Mouse (Mus musculus) embryonic facial prominence, embryonic 10.5 days (tissue): ENCODE data around the gene Nfe2l2. TPM values are rescaled to one million over a fixed set of nuclear protein-coding genes. Genes with fewer than 3 reads are reported as not detected.
"Not testable (repeated sequence)": the region's sequence is repeated elsewhere in the genome, so short reads cannot be mapped to it uniquely, and the experiment has no call there.

ENCODE experiments used
- DNase-seq: peaks from one replicate; pipeline ENCODE4 v3.0.0-alpha.2; 2017; ENCODE audit warnings: low spot score
- H3K27ac ChIP-seq: fragments of 300-500 bp; sonication (generic); replicated peaks from 2 replicates; pipeline ENCODE4 v1.5.1; 2016; ENCODE audit warnings: mild to moderate bottlenecking
- H3K27me3 ChIP-seq: fragments of 300-500 bp; sonication (generic); replicated peaks from 2 replicates; pipeline ENCODE4 v1.6.1; 2016; ENCODE audit warnings: low read depth, mild to moderate bottlenecking; ENCODE audit not compliant: poor library complexity, severe bottlenecking
- H3K36me3 ChIP-seq: fragments of 300-500 bp; sonication (generic); replicated peaks from 2 replicates; pipeline ENCODE4 v1.6.1; 2016; ENCODE audit warnings: mild to moderate bottlenecking, moderate library complexity
- H3K4me1 ChIP-seq: fragments of 300-500 bp; sonication (generic); 2 replicates; pipeline ENCODE4 v1.6.1; 2016
- H3K4me3 ChIP-seq: fragments of 300-500 bp; sonication (generic); 2 replicates; pipeline ENCODE4 v1.5.1; 2016; ENCODE audit warnings: mild to moderate bottlenecking, moderate library complexity
- H3K9me3 ChIP-seq: fragments of 300-500 bp; sonication (generic); 2 replicates; pipeline ENCODE4 v1.6.1; 2016; ENCODE audit warnings: mild to moderate bottlenecking
- WGBS: fragments of 180-500 bp; shearing (Covaris S2); methylation state at CpG from one replicate; pipeline ENCODE4 v1.1.7; 2016; 5-methylcytosine and 5-hydroxymethylcytosine counted together
- polyA plus RNA-seq: library from polyadenylated mRNA; unstranded; fragments of >200 nt; fragmentation: Nextera tagmentation; extraction: Ambion mirVana; gene quantifications from 2 replicates; pipeline ENCODE4 v1.2.1, GENCODE M21; 2016

The Nfe2l2 gene
- polyA plus RNA-seq, 1 experiment from 2014 or later: 33.7 TPM

- peaks cover 4% of the 10 kb centered on the region; the same call in 1 of the 2 replicates for H3K36me3 ChIP-seq
- no peak for DNase-seq
- WGBS: 31% methylated on average over 19 of the region's 19 CpGs
- H3K4me3 ChIP-seq: peak overlapping the region; percentile 83
- H3K27ac ChIP-seq: peak overlapping the region; percentile 98
- no peaks in the 10 kb centered on the region for H3K9me3 ChIP-seq
- H3K4me1 ChIP-seq: peaks cover 49% of the 10 kb centered on the region
- H3K27me3 ChIP-seq: no peaks in the 10 kb centered on the region
Observed at GRCm38 (mm10) chr2:75705162-75705752, 816 bp upstream of the Nfe2l2 start.

- H3K9me3 ChIP-seq: no peaks in the 10 kb centered on the region
- WGBS: under 1% methylated on average over 62 of the region's 62 CpGs
- H3K4me3 ChIP-seq: peak overlapping the region; percentile 83
- H3K4me1 ChIP-seq: peaks cover 60% of the 10 kb centered on the region
- peak overlapping the region; percentile 98 for H3K27ac ChIP-seq
- peak; percentile 93 for DNase-seq
- H3K36me3 ChIP-seq: no peaks in the 10 kb centered on the region
- H3K27me3 ChIP-seq: no peaks in the 10 kb centered on the region
Observed at GRCm38 (mm10) chr2:75703375-75704181, 863 bp downstream of the Nfe2l2 start.

- Histone ChIP-seq H3K4me3 (peak overlapping the region; percentile 83), H3K4me1 (peaks cover 65% of the 10 kb centered on the region), H3K27me3 (no peaks in the 10 kb centered on the region), H3K36me3 (no peaks in the 10 kb centered on the region), H3K27ac (peak overlapping the region; percentile 98), H3K9me3 (no peaks in the 10 kb centered on the region)
- WGBS: 33% methylated on average over 5 of the region's 5 CpGs
- DNase-seq: no peak
Observed at GRCm38 (mm10) chr2:75702588-75702976, 1.9 kb downstream of the Nfe2l2 start.

- H3K36me3 ChIP-seq: no peaks in the 10 kb centered on the region
- H3K4me1 ChIP-seq: peaks cover 69% of the 10 kb centered on the region
- DNase-seq: no peak
- H3K9me3 ChIP-seq: no peaks in the 10 kb centered on the region
- H3K27me3 ChIP-seq: no peaks in the 10 kb centered on the region
- H3K27ac ChIP-seq: peak overlapping the region; percentile 98
- H3K4me3 ChIP-seq: peak overlapping the region; percentile 83
- 86% methylated on average over 9 of the region's 9 CpGs for WGBS
Observed at GRCm38 (mm10) chr2:75701822-75702587, 2.4 kb downstream of the Nfe2l2 start.

- H3K36me3 ChIP-seq: no peaks in the 10 kb centered on the region
- no peaks in the 10 kb centered on the region for H3K27me3 ChIP-seq
- H3K9me3 ChIP-seq: no peaks in the 10 kb centered on the region
- H3K4me1 ChIP-seq: peaks cover 72% of the 10 kb centered on the region
- no peak overlapping the region for H3K27ac ChIP-seq
- no peak overlapping the region; the same call in 1 of the 2 replicates for H3K4me3 ChIP-seq
- 72% methylated on average over 3 of the region's 3 CpGs for WGBS
- DNase-seq: no peak
Observed at GRCm38 (mm10) chr2:75701207-75701606, 3.2 kb downstream of the Nfe2l2 start.

- no peaks in the 10 kb centered on the region for H3K9me3 ChIP-seq
- peaks cover 79% of the 10 kb centered on the region for H3K4me1 ChIP-seq
- no peak overlapping the region for H3K4me3 ChIP-seq
- WGBS: 90% methylated on average over 3 of the region's 3 CpGs
- H3K36me3 ChIP-seq: peaks cover 3% of the 10 kb centered on the region; the same call in 1 of the 2 replicates
- H3K27ac ChIP-seq: no peak overlapping the region
- no peak for DNase-seq
- no peaks in the 10 kb centered on the region for H3K27me3 ChIP-seq
Observed at GRCm38 (mm10) chr2:75700543-75700942, 3.9 kb downstream of the Nfe2l2 start.

GRCm38 (mm10) chr2:75698874-75699273 lies 5.6 kb downstream of the Nfe2l2 start:
- 89% methylated on average over 3 of the region's 3 CpGs for WGBS
- Histone ChIP-seq H3K27ac (no peak overlapping the region), H3K27me3 (no peaks in the 10 kb centered on the region), H3K4me1 (peaks cover 65% of the 10 kb centered on the region), H3K9me3 (no peaks in the 10 kb centered on the region), H3K4me3 (no peak overlapping the region), H3K36me3 (peaks cover 8% of the 10 kb centered on the region; the same call in 1 of the 2 replicates)
- no peak for DNase-seq

- Histone ChIP-seq H3K4me3 (no peak overlapping the region), H3K9me3 (no peaks in the 10 kb centered on the region), H3K27me3 (no peaks in the 10 kb centered on the region), H3K27ac (no peak overlapping the region), H3K4me1 (peaks cover 67% of the 10 kb centered on the region), H3K36me3 (peaks cover 8% of the 10 kb centered on the region; the same call in 1 of the 2 replicates)
- no peak for DNase-seq
- WGBS: 34% methylated on average over 4 of the region's 4 CpGs
Observed at GRCm38 (mm10) chr2:75698007-75698406, 6.4 kb downstream of the Nfe2l2 start.

GRCm38 (mm10) chr2:75697222-75697621 lies 7.2 kb downstream of the Nfe2l2 start:
- Histone ChIP-seq H3K4me1 (peaks cover 66% of the 10 kb centered on the region), H3K9me3 (no peaks in the 10 kb centered on the region), H3K27ac (no peak overlapping the region), H3K4me3 (no peak overlapping the region), H3K27me3 (no peaks in the 10 kb centered on the region), H3K36me3 (peaks cover 8% of the 10 kb centered on the region; the same call in 1 of the 2 replicates)
- no peak for DNase-seq
- 91% methylated on average over 3 of the region's 3 CpGs for WGBS

- Histone ChIP-seq H3K4me3 (no peak overlapping the region), H3K4me1 (peaks cover 59% of the 10 kb centered on the region), H3K27me3 (no peaks in the 10 kb centered on the region), H3K27ac (no peak overlapping the region), H3K36me3 (peaks cover 8% of the 10 kb centered on the region; the same call in 1 of the 2 replicates), H3K9me3 (no peaks in the 10 kb centered on the region)
- DNase-seq: no peak
- WGBS: 73% methylated on average over 5 of the region's 5 CpGs
Observed at GRCm38 (mm10) chr2:75696371-75696770, 8.1 kb downstream of the Nfe2l2 start.

- no peaks in the 10 kb centered on the region for H3K9me3 ChIP-seq
- DNase-seq: no peak
- peaks cover 53% of the 10 kb centered on the region for H3K4me1 ChIP-seq
- H3K36me3 ChIP-seq: peaks cover 8% of the 10 kb centered on the region; the same call in 1 of the 2 replicates
- no peaks in the 10 kb centered on the region for H3K27me3 ChIP-seq
- no peak overlapping the region for H3K4me3 ChIP-seq
- WGBS: 70% methylated on average over 9 of the region's 9 CpGs
- H3K27ac ChIP-seq: no peak overlapping the region
Observed at GRCm38 (mm10) chr2:75695676-75696350, 8.6 kb downstream of the Nfe2l2 start.

GRCm38 (mm10) chr2:75694926-75695325 lies 9.5 kb downstream of the Nfe2l2 start:
- not testable (repeated sequence) for H3K4me3 ChIP-seq, H3K27me3 ChIP-seq, H3K36me3 ChIP-seq, DNase-seq, H3K27ac ChIP-seq, H3K9me3 ChIP-seq
- 92% methylated on average over 3 of the region's 3 CpGs for WGBS
- H3K4me1 ChIP-seq: peaks cover 46% of the 10 kb centered on the region
